Mouse (Mus musculus): ENCODE data around the gene Tceanc2. TPM values are rescaled to one million over a fixed set of nuclear protein-coding genes. Genes with fewer than 3 reads are reported as not detected.

The Tceanc2 gene
- polyA plus RNA-seq, 1 experiment from 2014 or later = 22.7 TPM

DNA sequence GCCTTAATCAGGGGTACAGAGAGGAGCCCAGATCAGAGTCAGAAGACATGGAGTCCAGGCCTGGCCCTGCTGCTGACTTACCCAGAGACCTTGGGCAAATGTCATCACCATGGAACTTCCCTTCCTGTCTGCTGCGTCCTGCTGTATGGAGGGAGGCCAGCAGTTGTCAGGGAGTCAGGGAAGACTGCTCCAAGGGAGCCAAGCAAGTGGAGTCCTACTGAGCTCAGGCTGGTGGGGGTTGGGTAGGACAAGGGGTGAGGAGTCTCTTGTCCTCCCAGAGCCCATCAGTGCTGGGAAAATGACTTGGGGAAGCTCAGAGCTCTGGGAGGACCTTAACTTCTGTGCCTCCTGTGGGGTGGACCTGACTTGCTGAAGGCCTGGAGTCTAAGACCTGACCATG lies 94.6 kb downstream of the Tceanc2 start:
- Histone ChIP-seq H3K27ac (ENCODE audit: low read length) (no peak overlapping the region), H3K36me3 (ENCODE audit: control insufficient read depth, insufficient read depth, low read length) (no peaks in the 10 kb centered on the region), H3K4me2 (ENCODE audit: low read depth, low read length) (no peak overlapping the region), H3K4me1 (replicated peaks; ENCODE audit: control insufficient read depth, insufficient read depth, low read length) (peaks cover 5% of the 10 kb centered on the region), H3K27me3 (ENCODE audit: control insufficient read depth, insufficient read depth, low read depth, low read length) (no peaks in the 10 kb centered on the region), H3K9me3 (ENCODE audit: control insufficient read depth, low read length) (no peaks in the 10 kb centered on the region), H3K4me3 (ENCODE audit: low read length) (no peak overlapping the region), H3K9ac (ENCODE audit: low read length) (no peak overlapping the region)
- 27% methylated on average over 1 of the region's 1 CpGs for WGBS
- ATAC-seq (ENCODE audit: low read depth) = no peak

Other genes starting within 250 kb of the Tceanc2 start
- gene Mrpl37, start 112.2 kb downstream of the Tceanc2 start, polyA plus RNA-seq (2015; fragmentation: Nextera tagmentation; extraction: Ambion mirVana) = 90.2 and 93.2 TPM in 2 replicates
- gene Cyb5rl, start 112.1 kb downstream of the Tceanc2 start, polyA plus RNA-seq (2015; fragmentation: Nextera tagmentation; extraction: Ambion mirVana) = 5.9 and 7.2 TPM in 2 replicates
- not detected in 2 replicates for gene Cdcp2, start 82.2 kb downstream of the Tceanc2 start, polyA plus RNA-seq (2015; fragmentation: Nextera tagmentation; extraction: Ambion mirVana)
- gene Tmem59, start 717 bp downstream of the Tceanc2 start, polyA plus RNA-seq (2015; fragmentation: Nextera tagmentation; extraction: Ambion mirVana) = 496 and 538 TPM in 2 replicates
- gene Ldlrad1, start 30.1 kb upstream of the Tceanc2 start, polyA plus RNA-seq (2015; fragmentation: Nextera tagmentation; extraction: Ambion mirVana) = 0.23 and 0.72 TPM in 2 replicates
- gene Lrrc42, start 74.4 kb upstream of the Tceanc2 start, polyA plus RNA-seq (2015; fragmentation: Nextera tagmentation; extraction: Ambion mirVana) = 66.1 and 71.2 TPM in 2 replicates
- 41.2 and 43.6 TPM in 2 replicates for gene Hspb11, start 74.5 kb upstream of the Tceanc2 start, polyA plus RNA-seq (2015; fragmentation: Nextera tagmentation; extraction: Ambion mirVana)
- gene Dio1, start 128.1 kb upstream of the Tceanc2 start, polyA plus RNA-seq (2015; fragmentation: Nextera tagmentation; extraction: Ambion mirVana) = 0.16 and 0.44 TPM in 2 replicates
- 55.5 and 56.4 TPM in 2 replicates for gene Yipf1, start 135.2 kb upstream of the Tceanc2 start, polyA plus RNA-seq (2015; fragmentation: Nextera tagmentation; extraction: Ambion mirVana)
- gene Ndc1, start 188.7 kb upstream of the Tceanc2 start, polyA plus RNA-seq (2015; fragmentation: Nextera tagmentation; extraction: Ambion mirVana) = 31.2 and 34.8 TPM in 2 replicates

All from lung, embryonic 16.5 days (tissue).